Mouse (Mus musculus) right cerebral cortex, postnatal 10 days (tissue): ENCODE data around the gene Fcgr1.
"Not testable (repeated sequence)": the region's sequence is repeated elsewhere in the genome, so short reads cannot be mapped to it uniquely, and the experiment has no call there.

Source experiments
- DNase-seq, 2 experiments: peaks; one replicate each; pipeline ENCODE4 v3.0.0; 2021; ENCODE audit warnings: low spot score in 2 of 2

The Fcgr1 gene

DNA sequence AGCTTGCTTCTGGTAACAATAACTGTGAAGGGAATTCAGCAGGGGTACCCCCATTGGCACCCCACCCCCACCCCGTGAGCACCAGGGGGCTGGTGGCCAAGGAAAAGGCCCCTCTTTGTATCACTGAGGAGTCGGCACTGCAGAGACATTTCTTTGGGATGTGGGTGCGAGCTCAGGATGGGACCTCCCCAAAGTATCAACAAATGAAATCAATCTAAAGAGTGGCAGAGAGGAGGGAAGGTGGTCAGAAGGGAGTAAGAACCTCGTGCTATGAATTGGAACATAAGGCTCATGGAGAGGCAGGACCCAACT lies 44.8 kb downstream of the Fcgr1 start:
- no peak for DNase-seq

DNA sequence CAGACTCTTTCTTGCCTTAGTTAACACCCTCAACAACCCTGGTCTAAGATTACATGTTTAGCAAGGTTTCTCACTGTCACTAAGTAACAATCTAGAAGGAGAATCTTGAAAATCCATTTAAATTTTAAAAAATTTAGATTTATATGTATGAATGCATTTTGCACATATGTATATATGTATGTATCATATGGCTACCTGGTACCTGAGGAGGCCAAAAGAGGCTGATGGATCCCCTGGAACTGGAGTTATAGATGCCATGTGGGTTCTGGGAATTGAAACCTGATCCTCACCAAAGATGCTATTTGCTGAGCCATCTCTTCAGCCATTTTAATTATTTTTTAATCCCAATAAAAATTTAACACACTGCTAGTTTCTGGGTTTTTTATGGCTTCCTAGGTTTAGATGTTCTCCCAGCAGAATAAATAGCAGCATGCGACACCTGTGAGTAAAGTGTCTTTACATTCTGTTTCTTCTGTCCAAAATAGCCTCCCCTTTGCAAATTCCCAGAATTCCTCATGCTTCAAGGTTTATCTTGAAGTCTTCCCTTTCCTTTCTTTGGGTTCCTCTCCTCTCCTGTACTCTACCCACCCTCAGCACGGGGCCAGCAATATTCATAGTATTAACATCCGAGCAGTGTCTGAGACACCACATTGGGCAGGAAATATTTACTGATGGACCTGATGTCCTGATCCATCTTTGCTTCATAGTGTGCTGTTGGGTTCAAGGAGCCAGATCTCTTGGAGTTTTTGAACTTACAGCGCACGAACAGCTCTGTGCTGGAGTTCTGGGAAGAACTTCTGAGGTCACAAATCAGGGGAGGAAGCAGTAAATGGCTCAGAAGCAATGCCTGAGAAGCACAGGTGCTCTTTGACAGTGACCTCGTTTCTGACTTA lies 45.4 kb downstream of the Fcgr1 start:
- DNase-seq = no peak

DNA sequence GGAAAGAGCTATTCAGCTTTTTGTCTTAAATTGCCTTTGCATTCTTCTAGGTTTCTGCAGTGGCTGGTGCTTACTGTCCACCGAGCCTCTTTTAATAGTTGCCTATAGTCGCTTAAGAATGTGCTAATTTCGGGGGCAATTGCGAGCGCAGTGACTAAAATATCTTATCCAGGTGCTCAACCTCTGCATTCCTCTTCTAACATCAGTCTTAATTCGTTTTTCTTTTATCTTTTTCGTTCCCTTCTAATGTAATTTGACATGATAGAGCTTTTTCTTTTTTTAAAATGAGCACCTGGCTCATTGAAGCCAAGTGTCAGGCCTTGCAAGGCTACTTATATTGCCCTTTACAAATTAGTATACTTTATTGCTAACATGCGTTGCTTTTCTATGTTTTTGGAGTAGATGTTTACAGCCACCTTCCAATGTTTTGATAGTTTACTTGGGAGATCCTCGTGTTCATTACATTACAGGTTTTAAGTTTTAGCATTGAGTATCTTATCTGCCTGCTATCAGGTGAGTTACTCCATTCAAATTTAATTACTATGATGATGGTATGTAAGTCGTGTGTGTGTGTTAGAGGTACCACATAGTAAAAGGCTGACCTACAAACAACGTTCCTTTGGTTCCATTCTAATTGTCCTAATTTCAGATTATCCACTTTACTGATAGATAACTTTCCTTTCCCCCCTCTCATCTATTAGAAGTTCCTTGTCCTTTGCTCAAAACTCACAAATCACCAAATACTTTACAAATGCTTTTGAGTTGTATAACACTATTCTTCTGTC lies 46.2 kb downstream of the Fcgr1 start:
- DNase-seq = no peak

DNA sequence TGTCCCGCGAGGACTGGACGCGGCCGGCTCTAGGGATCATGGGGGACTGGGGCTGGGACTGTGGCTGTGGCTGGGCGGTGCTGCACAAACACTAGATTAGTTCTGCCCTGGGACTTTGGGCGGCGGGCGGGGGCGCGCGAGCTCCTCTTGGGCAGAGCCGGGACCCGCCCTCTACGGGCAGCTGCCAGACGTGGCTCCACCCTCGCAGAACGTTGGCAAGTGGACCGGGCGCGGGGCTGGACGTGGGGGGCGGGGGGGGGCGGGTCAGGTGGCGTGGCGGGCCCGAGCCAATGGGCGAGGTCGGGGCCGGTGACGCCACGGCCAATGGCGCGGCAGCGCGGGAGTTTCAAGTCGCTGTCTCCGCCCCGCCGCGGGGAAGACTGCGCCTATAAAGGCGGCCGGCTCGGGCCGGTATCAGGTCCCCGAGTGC lies 47.3 kb downstream of the Fcgr1 start, which contains the start of gene Hist2h3c1:
Hist2h3c1 (plus strand) TSS at position 259 of the 430 bp plus-strand sequence.
- DNase-seq = not testable (repeated sequence)

DNA sequence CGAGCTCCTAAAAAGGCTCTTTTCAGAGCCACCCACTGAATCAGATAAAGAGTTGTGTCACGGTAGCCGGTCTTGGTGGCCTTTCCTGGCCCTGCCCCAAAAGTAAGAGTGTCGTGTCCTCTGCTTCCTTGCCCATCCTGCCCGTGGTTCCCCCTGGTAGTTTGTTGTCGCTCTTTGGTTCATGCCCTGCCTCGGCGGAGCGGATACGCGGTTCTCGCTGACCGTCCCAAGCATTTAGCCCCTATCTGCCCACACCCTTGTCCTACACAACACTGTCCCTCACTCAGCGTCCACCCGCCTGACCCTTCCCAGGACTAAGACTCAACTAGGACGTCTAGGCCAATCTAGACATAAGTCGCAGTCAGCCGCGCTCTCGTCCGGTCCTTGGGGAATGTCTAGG lies 47.8 kb downstream of the Fcgr1 start:
- not testable (repeated sequence) for DNase-seq

DNA sequence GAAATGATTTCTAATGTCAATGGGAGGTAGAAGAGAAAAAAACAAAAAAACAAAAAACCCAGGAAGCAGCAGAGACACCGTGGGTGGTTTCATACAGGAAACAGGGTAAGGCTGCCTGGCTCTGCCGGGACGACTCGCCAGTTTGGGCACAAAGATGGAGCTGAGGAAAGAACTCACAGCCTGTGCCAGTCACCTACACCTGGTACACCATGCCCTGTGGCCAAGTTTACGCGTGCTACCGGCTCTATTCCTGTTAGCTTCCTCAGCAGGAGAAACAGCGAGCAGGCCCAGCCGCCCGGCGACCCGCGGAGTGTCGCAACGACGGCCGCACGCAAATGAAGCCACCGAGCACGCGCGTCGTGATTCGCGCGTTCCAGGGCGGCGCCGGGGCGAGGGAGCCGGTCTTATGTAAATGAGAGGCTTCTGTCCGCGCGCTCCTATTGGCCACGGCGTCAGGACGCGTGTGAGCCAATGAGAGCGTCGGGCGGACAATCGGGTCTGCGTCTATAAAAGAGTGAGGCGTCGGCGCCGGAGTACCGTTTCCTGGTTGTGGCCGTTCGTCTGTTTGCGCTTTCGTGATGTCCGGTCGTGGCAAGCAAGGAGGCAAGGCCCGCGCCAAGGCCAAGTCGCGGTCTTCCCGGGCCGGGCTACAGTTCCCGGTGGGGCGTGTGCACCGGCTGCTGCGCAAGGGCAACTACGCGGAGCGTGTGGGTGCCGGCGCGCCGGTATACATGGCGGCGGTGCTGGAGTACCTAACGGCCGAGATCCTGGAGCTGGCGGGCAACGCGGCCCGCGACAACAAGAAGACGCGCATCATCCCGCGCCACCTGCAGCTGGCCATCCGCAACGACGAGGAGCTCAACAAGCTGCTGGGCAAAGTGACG lies 48.5 kb downstream of the Fcgr1 start, which contains the start of gene Hist2h2aa1:
Hist2h2aa1 (plus strand) TSS at position 495 of the 884 bp plus-strand sequence.
- peak; percentile 88 to 92 for DNase-seq

DNA sequence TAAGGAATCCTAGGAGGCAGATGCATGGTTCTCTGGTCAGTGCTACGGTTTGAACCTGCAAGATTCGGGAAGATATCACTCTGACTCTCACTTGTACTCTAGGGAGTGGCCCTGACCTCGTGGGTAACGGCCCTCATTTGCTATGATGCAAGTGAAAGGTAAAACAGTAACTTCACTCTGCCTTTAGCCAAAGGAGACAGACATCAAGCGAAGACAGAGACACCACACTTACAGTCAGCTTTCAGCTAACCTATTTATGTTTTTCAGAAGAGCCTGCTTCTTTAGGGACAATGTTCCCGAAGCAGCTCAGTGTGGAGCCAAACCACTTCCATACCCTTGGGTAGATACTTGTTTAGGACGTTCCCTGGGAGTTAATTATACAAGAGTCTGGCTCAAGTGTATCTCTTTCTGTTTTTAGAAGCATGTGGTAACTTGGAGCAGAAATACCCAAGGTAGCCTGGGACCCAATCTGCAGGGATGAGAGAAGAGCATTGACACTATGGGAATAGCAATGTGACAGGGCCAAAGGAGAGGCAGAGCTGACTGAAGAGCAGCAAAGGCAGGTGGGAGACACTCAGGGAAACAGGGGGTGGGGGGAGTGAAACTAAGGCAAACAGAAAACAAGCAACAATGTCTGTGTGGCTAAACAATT lies 49.7 kb downstream of the Fcgr1 start:
- DNase-seq = no peak

DNA sequence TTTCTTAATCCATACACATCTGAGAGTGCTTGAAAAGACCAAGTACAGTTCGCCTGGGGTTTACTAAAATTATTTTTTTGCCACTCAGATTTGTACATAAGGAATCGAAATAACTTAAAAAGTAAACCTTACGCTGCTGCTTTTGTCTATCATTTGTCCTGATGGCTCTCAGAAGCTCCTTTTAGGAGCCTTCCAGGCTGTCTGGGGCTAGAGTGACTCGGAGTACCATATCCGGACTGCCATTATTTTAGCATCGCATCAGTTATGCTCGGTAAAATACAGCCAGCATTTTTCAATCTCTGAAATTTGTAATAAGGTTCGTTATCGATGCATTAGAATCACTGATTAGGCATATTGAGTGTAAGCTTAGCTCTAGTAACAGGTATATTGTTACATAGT lies 53.0 kb downstream of the Fcgr1 start:
- DNase-seq = no peak

DNA sequence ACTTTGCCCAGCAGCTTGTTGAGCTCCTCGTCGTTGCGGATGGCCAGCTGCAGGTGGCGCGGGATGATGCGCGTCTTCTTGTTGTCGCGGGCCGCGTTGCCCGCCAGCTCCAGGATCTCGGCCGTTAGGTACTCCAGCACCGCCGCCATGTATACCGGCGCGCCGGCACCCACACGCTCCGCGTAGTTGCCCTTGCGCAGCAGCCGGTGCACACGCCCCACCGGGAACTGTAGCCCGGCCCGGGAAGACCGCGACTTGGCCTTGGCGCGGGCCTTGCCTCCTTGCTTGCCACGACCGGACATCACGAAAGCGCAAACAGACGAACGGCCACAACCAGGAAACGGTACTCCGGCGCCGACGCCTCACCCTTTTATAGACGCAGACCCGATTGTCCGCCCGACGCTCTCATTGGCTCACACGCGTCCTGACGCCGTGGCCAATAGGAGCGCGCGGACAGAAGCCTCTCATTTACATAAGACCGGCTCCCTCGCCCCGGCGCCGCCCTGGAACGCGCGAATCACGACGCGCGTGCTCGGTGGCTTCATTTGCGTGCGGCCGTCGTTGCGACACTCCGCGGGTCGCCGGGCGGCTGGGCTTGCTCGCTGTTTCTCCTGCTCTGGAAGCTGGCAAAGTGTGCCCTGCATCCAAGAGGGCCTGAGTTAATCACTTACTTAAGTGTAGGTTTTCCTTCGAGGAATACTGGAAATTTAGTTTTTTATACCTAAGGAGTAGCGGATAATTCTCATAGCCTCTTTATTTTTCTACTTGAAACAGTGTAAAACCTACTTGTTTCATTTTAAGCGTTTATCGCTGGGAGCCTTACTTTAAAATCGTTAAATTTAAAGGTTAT lies 53.6 kb downstream of the Fcgr1 start, which contains the start of gene Hist2h2aa2:
Hist2h2aa2 (minus strand) TSS at position 328 of the 850 bp plus-strand sequence.
- peak; percentile 97 for DNase-seq

DNA sequence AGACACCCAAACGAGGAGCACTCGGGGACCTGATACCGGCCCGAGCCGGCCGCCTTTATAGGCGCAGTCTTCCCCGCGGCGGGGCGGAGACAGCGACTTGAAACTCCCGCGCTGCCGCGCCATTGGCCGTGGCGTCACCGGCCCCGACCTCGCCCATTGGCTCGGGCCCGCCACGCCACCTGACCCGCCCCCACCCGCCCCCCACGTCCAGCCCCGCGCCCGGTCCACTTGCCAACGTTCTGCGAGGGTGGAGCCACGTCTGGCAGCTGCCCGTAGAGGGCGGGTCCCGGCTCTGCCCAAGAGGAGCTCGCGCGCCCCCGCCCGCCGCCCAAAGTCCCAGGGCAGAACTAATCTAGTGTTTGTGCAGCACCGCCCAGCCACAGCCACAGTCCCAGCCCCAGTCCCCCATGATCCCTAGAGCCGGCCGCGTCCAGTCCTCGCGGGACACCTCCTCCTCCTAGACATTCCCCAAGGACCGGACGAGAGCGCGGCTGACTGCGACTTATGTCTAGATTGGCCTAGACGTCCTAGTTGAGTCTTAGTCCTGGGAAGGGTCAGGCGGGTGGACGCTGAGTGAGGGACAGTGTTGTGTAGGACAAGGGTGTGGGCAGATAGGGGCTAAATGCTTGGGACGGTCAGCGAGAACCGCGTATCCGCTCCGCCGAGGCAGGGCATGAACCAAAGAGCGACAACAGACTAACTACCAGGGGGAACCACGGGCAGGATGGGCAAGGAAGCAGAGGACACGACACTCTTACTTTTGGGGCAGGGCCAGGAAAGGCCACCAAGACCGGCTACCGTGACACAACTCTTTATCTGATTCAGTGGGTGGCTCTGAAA lies 54.6 kb downstream of the Fcgr1 start, which contains the start of gene Hist2h3c2:
Hist2h3c2 (minus strand) TSS at position 174 of the 840 bp plus-strand sequence.
- DNase-seq = peak in 1 of 2 experiments; percentile 40

DNA sequence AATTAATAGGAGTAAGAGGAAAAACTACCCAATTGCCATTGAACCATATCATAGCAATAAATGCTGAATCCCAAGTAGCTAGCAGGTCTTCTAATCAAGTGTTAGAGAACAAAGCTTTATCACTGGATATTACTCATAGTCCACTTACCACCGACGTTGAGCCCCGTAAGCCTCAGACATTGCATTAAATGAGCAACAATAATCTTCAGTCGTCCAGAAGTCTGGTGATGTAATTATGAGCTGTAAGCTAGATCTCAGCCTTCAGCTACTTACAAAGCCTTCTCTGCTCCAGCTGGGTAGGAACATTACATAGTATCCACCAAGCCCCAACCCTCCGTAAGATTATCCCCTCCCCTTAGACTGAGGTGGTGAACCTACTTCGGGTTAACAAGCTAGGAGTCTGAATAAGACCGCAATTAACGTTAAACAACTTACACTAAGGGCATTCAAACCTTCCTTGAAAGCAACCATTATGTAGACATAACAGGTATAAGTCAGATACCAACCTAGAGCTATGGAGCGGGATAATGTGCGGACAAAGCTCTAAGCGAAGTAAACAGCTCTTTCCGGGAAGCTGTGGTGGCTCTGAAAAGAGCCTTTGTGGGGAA lies 55.8 kb downstream of the Fcgr1 start:
- DNase-seq = no peak

DNA sequence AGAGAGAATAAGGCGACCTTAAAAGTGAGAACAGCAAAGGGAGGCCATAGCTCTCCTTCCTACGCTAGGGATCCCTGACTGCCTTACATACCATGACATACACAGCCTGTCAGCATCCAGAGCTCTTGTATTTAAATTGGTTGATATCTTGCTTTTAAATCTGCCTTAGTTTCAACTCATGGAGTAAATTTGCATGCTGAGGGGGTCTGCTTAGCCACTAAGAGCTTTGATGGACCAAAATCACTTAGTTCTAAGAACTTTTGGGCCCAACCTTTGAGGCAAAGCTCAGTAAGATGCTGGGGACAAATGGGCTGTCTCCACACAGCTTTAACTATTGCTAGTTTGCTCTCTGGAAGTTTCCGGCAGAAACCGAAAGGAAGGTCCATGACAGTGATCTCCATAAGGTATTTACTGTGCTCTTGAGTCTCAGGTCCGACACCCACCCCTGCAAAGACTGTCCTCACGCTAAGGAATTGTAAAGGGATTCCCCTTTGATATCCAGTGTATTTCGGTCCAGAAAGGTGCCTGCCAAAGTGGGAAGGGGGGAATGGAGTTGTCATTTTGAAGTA lies 56.4 kb downstream of the Fcgr1 start:
- DNase-seq = no peak

DNA sequence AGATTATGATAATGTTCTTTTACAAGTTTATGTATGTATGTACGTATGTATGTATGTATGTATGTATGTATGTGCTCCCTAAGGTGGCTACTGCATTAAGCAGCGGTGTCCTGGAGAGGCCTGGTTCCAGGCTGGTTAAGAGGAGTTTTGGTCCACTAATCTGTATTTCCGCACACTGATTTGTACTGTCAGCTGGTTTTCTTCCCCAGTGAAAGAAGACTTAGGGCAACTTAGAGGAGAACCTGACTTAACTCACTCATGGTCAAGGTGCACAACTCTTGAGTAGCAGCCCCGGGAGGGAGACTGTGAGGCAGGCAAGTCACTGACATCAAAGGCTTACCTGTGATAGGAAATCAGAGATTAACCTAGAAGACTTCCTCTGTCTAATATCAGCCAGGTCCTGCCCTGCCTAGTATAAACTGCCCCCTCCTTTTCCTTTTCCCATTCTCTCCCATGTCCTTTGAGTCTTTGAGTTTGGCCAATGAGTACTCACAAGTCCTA lies 56.9 kb downstream of the Fcgr1 start:
- DNase-seq = no peak

DNA sequence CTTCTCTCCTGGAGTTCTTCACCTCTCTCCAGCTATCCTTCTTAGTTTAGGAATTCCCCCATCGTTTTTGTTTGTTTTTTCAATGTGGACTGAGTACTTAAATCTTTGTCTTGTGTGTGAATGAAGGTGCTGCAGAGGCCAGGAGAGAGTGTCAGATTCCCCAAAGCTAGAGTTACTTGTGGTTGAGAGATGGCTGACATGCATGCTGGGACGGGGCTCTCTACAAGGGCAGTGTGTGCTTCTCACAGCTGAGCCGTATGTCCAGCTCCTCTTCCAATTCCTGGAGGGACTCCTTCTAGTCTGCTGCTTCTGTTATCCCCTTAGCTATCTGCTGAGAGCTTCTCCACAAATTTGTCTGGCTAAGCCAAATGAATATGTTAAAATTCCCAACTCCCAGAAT lies 57.9 kb downstream of the Fcgr1 start:
- no peak for DNase-seq

DNA sequence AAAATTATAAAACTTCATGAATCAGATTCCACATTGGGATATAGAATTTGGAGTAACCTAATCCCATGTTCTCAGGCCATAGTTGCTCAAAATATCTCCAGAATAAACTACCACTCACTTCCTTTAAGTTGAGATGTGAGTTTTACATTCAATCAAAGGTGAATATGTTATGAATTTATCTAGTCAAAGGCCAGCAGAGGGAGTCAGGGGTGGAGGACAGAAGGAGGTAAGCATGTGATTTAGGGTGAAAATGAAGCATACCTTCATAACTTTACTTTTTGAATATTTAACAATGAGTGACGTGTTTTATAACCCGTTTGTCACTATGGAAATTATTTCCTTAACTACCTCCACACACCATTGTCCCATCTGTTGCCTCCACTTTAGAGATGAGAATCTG lies 58.9 kb downstream of the Fcgr1 start:
- DNase-seq = no peak
